Mouse (Mus musculus): ENCODE data around the gene Pih1d1. TPM values are rescaled to one million over a fixed set of nuclear protein-coding genes. Genes with fewer than 3 reads are reported as not detected.

The Pih1d1 gene
- total and polyA plus RNA-seq, 3 experiments = 141 to 148 TPM; not detected in 1

DNA sequence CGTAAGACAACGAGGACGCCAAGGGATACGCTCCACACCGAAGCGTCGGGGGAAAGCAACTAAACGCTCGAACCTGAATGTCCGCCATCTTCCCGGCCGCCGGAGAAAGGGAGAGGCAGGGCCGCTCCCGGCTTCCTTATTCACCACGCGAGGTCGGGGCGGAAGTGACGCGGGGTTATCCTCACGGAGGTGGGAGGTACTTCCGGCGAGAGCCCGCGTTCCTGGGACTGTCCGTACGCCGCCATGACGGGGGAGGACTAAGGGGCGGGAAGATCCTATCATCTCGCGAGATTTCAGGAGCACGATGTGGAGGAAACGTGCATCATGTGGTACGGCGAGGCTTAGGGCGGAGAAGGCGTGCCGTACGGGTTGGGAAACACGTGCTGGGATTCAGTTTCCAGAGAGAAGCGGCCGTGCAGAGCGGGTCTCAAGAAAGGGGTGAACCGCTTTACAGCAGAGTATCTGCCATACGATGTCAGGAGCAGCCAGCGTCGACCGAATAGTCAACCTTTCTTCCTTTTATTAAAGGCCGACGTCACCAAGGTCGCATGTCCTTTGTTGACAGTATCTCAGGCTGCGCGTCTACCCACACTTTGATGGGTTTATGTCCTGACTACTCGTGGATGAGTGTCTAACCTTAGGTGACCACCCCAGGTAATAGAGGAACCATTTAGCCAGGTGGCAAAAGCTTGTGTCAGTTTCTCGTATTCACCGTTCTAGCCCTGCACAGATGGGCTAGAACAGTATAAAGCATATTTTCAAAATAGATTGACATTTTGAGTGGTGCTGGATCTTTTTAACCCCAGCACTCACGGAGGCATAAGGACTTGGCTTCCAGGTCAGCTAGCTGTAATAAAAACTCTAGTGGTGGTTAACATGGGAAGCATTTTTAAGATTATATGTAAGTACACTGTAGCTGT lies 29.6 kb upstream of the Pih1d1 start, which contains the start of gene Rps11:
Rps11 (minus strand) TSS at position 216 of the 920 bp plus-strand sequence.
- peak within 1 kb of the TSS; percentile 97 for H3K9ac ChIP-seq (ENCODE audit: control insufficient read depth, low read depth, low read length, poor library complexity, severe bottlenecking)
- H3K79me2 ChIP-seq (ENCODE audit: control insufficient read depth, insufficient read depth, low read length, poor library complexity) = peaks cover 63% of the 10 kb centered on the region
- H3K4me1 ChIP-seq (ENCODE audit: control insufficient read depth in 1 of 2, insufficient read depth in 2 of 2, low read length in 2 of 2) = peaks cover 0 to 22% of the 10 kb centered on the region in 2 experiments; a peak in 2 of 4 replicates
- DNase-seq (ENCODE audit: low read depth, low spot score) = peak; percentile 100
- no peaks in the 10 kb centered on the region for H3K9me3 ChIP-seq (replicated peaks; ENCODE audit: insufficient read depth, low read length)
- H3K27ac ChIP-seq (ENCODE audit: control insufficient read depth, low read depth, low read length) = peak within 1 kb of the TSS; percentile 93
- TF ChIP-seq UBTF (IDR thresholded peaks at IDR 0.05; ENCODE audit: borderline replicate concordance, insufficient read depth, low read depth, low read length) = no peak
- TF ChIP-seq SIN3A (IDR thresholded peaks at IDR 0.05; ENCODE audit: low read length) = no peak
- no peak for TF ChIP-seq MXI1 (IDR thresholded peaks at IDR 0.05; ENCODE audit: low read depth, low read length)
- no peak for TF ChIP-seq RCOR1 (IDR thresholded peaks at IDR 0.05; ENCODE audit: low read depth, low read length)
- TF ChIP-seq ZKSCAN1 (IDR thresholded peaks at IDR 0.05; ENCODE audit: low read depth, low read length) = no peak
- no peak for TF ChIP-seq USF2 (IDR thresholded peaks at IDR 0.05; ENCODE audit: borderline replicate concordance in 1 of 2, insufficient read depth in 1 of 2, low read depth in 1 of 2, low read length in 2 of 2)
- no peak for TF ChIP-seq MAX (IDR thresholded peaks at IDR 0.05; ENCODE audit: low read length)
- no peak for TF ChIP-seq ETS1 (IDR thresholded peaks at IDR 0.05; ENCODE audit: low read depth, low read length)
- no peak for TF ChIP-seq HCFC1 (IDR thresholded peaks at IDR 0.05; ENCODE audit: low read depth, low read length)
- no peak for TF ChIP-seq ZMIZ1 (IDR thresholded peaks at IDR 0.05; ENCODE audit: low read depth, low read length)
- TF ChIP-seq EP300 (IDR thresholded peaks at IDR 0.05; ENCODE audit: low read depth in 1 of 2, low read length in 2 of 2) = no peak
- TF ChIP-seq NRF1 (IDR thresholded peaks at IDR 0.05; ENCODE audit: insufficient read depth, low read depth, low read length, poor library complexity, severe bottlenecking) = no peak
- peak in 1 of 3 experiments; percentile 35; a peak in 2 of 6 replicates for TF ChIP-seq CTCF (IDR thresholded peaks at IDR 0.05 in 2 of 3, conservative IDR thresholded peaks at IDR 0.05 in 1 of 3; ENCODE audit: control insufficient read depth in 1 of 3, insufficient read depth in 1 of 3, low read depth in 2 of 3, low read length in 3 of 3, poor library complexity in 1 of 3, severe bottlenecking in 1 of 3)
- no peak for TF ChIP-seq GATA1 (IDR thresholded peaks at IDR 0.05; ENCODE audit: low read depth, low read length)
- TF ChIP-seq POLR2AphosphoS5 (IDR thresholded peaks at IDR 0.05; ENCODE audit: borderline replicate concordance, low read depth, low read length) = peak; percentile 86; the same call in 1 of the 2 replicates
- no peak for TF ChIP-seq BHLHE40 (IDR thresholded peaks at IDR 0.05; ENCODE audit: borderline replicate concordance, low read depth, low read length)
- no peak for TF ChIP-seq USF1 (IDR thresholded peaks at IDR 0.05; ENCODE audit: low read depth, low read length)
- peak; percentile 66 to 92; a peak in 3 of 4 replicates for TF ChIP-seq POLR2A (IDR thresholded peaks at IDR 0.05; ENCODE audit: control insufficient read depth in 1 of 2, insufficient read depth in 1 of 2, low read depth in 1 of 2, low read length in 2 of 2, poor library complexity in 1 of 2)
- peak; percentile 83 for TF ChIP-seq TBP (IDR thresholded peaks at IDR 0.05; ENCODE audit: low read depth, low read length)
- no peak for TF ChIP-seq MAFK (IDR thresholded peaks at IDR 0.05; ENCODE audit: borderline replicate concordance, low read depth, low read length)
- H3K4me3 ChIP-seq (ENCODE audit: control insufficient read depth in 1 of 2, insufficient read depth in 1 of 2, low read depth in 2 of 2, low read length in 2 of 2) = peak within 1 kb of the TSS; percentile 68 to 87
- no peaks in the 10 kb centered on the region for H3K27me3 ChIP-seq (ENCODE audit: control insufficient read depth in 1 of 2, insufficient read depth in 2 of 2, low read length in 2 of 2)
- peaks cover 14 to 17% of the 10 kb centered on the region in 2 experiments for H3K36me3 ChIP-seq (ENCODE audit: control insufficient read depth in 1 of 2, insufficient read depth in 2 of 2, low read length in 2 of 2)
